Mouse (Mus musculus) midbrain, postnatal 0 days (tissue): ENCODE measurements around the gene Gm3099. TPM values are rescaled to one million over a fixed set of nuclear protein-coding genes. Genes with fewer than 3 reads are reported as not detected.
"Not testable (repeated sequence)": the region's sequence is repeated elsewhere in the genome, so short reads cannot be mapped to it uniquely, and the experiment has no call there.

Source experiments
- ATAC-seq: fragments of 200-750 bp; cut with Nextera tagmentation; 2 replicates; pipeline ENCODE4 v1.8.0; 2017; ENCODE audit warnings: moderate number of reproducible peaks, mild to moderate bottlenecking, moderate TSS enrichment, moderate library complexity; ENCODE audit not compliant: low FRiP score
- DNase-seq: peaks from one replicate; pipeline ENCODE4 v3.0.0-alpha.2; 2015; ENCODE audit warnings: low spot score
- H3K27ac ChIP-seq: fragments of 300-500 bp; sonication (generic); 2 replicates; pipeline ENCODE4 v1.5.1; 2014; ENCODE audit warnings: low read depth, mild to moderate bottlenecking, low read length, mixed read lengths
- H3K27me3 ChIP-seq: fragments of 300-500 bp; sonication (generic); 2 replicates; pipeline ENCODE4 v1.6.1; 2014; ENCODE audit warnings: low read length, control low read depth, mixed read lengths; ENCODE audit not compliant: insufficient read depth
- H3K36me3 ChIP-seq: fragments of 300-500 bp; sonication (generic); 2 replicates; pipeline ENCODE4 v1.6.1; 2014; ENCODE audit warnings: low read length, control low read depth, mixed read lengths; ENCODE audit not compliant: insufficient read depth
- H3K4me1 ChIP-seq: fragments of 300-500 bp; sonication (generic); 2 replicates; pipeline ENCODE4 v1.6.1; 2014; ENCODE audit warnings: mild to moderate bottlenecking, control low read depth, antibody characterized with exemption, low read length, mixed read lengths; ENCODE audit not compliant: insufficient read depth
- H3K4me2 ChIP-seq: fragments of 300-500 bp; sonication (generic); 2 replicates; pipeline ENCODE4 v1.6.1; 2014; ENCODE audit warnings: low read depth, mild to moderate bottlenecking, low read length, mixed read lengths; ENCODE audit not compliant: poor library complexity, severe bottlenecking
- H3K4me3 ChIP-seq: fragments of 300-500 bp; sonication (generic); 2 replicates; pipeline ENCODE4 v1.5.1; 2014; ENCODE audit warnings: low read depth, mild to moderate bottlenecking, low read length, moderate library complexity
- H3K9ac ChIP-seq: fragments of 300-500 bp; sonication (generic); replicated peaks from 2 replicates; pipeline ENCODE4 v1.6.1; 2014; ENCODE audit warnings: mild to moderate bottlenecking, low read length, moderate library complexity, mixed read lengths; ENCODE audit not compliant: poor library complexity, severe bottlenecking
- H3K9me3 ChIP-seq: fragments of 300-500 bp; sonication (generic); 2 replicates; pipeline ENCODE4 v1.6.1; 2016; ENCODE audit warnings: low read length, control low read depth
- WGBS: fragments of 180-500 bp; shearing (Covaris S2); extraction: QIAGEN DNeasy Blood & Tissue Kit; methylation state at CpG from one replicate; pipeline ENCODE4 v1.1.7; 2014; 5-methylcytosine and 5-hydroxymethylcytosine counted together
- polyA plus RNA-seq: library from polyadenylated mRNA; unstranded; fragments of >200 nt; fragmentation: Nextera tagmentation; extraction: Ambion mirVana; gene quantifications from 2 replicates; pipeline ENCODE4 v1.2.1, GENCODE M21; 2015
- total RNA-seq: library from RNA; depleted of rRNA; stranded (reverse); fragments of >200 nt; gene quantifications from 2 replicates; pipeline ENCODE4 v1.2.3, GENCODE M21; 2014; rRNA removed

Gm3099 gene
- total RNA-seq = not detected in 2 replicates
- polyA plus RNA-seq = not detected in 2 replicates

DNA sequence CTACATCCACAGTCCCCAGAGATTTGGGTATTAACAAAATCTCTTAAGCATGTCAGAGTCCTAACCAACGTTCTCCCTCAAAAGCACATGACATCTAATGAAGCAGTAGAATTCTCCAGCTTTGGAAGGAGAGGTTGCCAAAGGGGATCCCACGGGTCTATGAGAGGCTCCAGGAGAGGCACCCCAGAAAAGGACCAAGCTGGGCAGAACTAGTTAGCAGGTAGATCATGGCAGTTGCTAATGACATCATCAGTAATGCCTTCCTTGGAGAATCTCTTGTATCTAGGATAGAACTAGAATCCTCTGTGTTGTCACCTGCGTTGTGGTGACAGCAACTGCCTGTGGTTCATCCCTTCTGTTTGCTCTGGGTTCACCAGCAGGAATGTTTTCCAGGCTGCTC is at the start of gene Gm3099:
Gene Gm3099, plus strand, starts transcription at position 301 of the 400 bp plus-strand sequence.
- H3K36me3 ChIP-seq, ATAC-seq, H3K4me3 ChIP-seq, H3K9ac ChIP-seq, H3K27ac ChIP-seq, H3K9me3 ChIP-seq, H3K4me2 ChIP-seq, H3K4me1 ChIP-seq, DNase-seq, H3K27me3 ChIP-seq: not testable (repeated sequence)
- 77% methylated on average over 1 of the region's 3 CpGs for WGBS

DNA sequence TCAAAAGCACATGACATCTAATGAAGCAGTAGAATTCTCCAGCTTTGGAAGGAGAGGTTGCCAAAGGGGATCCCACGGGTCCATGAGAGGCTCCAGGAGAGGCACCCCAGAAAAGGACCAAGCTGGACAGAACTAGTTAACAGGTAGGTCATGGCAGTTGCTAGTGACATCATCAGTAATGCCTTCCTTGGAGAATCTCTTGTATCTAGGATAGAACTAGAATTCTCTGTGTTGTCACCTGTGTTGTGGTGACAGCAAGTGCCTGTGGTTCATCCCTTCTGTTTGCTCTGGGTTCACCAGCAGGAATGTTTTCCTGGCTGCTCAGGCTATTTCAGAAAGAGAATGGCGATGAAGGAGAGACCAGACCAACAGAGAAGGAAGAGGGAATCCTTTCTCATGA is 34.9 kb upstream of the Gm3099 start, which contains the start of gene Gm3095:
Gene Gm3095, plus strand, starts transcription at position 301 of the 400 bp plus-strand sequence.
- not testable (repeated sequence) for H3K4me1 ChIP-seq, H3K27ac ChIP-seq, H3K36me3 ChIP-seq, H3K4me2 ChIP-seq, DNase-seq, H3K9ac ChIP-seq, ATAC-seq, H3K27me3 ChIP-seq, H3K4me3 ChIP-seq, H3K9me3 ChIP-seq
- WGBS = no CpG with 5 or more reads among the region's 2 CpGs

DNA sequence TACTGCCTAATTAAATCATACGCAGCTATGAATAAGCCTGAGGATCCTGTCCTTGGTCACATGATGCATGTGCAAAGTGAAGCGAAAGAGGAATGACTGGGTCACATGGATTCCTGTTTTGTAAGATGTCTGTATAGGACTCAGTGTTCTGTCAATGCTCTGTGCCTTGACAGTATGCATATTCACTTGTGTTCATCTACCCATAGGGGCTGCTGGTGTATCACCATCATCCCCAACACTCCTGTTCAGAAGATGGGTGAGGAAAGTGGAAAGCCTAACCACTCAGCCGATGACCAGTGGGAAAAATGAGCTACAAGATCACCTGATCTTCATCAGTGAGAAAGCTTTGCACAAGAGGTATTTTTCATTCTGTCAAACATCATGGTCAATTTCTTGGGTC is 25.4 kb downstream of the Gm3099 start, which contains the start of gene Gm5796:
Gene Gm5796, plus strand, starts transcription at position 301 of the 400 bp plus-strand sequence.
- DNase-seq, H3K9ac ChIP-seq, H3K4me1 ChIP-seq: not testable (repeated sequence)

More for the DNA sequence above, 25.4 kb downstream of the Gm3099 start, which contains the start of gene Gm5796:
- H3K27ac ChIP-seq, H3K4me3 ChIP-seq, H3K9me3 ChIP-seq, H3K27me3 ChIP-seq, H3K4me2 ChIP-seq, H3K36me3 ChIP-seq, ATAC-seq: not testable (repeated sequence)
- 100% methylated on average over 1 of the region's 3 CpGs for WGBS

Other genes starting within 250 kb of the Gm3099 start
- 5.3 and 6.8 TPM in 2 replicates for gene Gm3002, start 188.3 kb upstream of the Gm3099 start, total RNA-seq
- gene Gm3002, start 188.3 kb upstream of the Gm3099 start, polyA plus RNA-seq = 4.4 and 6.3 TPM in 2 replicates
- gene Gm3033, start 152.1 kb upstream of the Gm3099 start, total RNA-seq = not detected in 2 replicates
- 0.29 TPM in 1 of 2 replicates, not detected in the other for gene Gm3033, start 152.1 kb upstream of the Gm3099 start, polyA plus RNA-seq
- gene Gm2916, start 114.2 kb upstream of the Gm3099 start, total RNA-seq = not detected in 2 replicates
- not detected in 2 replicates for gene Gm2916, start 114.2 kb upstream of the Gm3099 start, polyA plus RNA-seq
- gene Gm3029, start 66.6 kb upstream of the Gm3099 start, total RNA-seq = not detected in 2 replicates
- not detected in 2 replicates for gene Gm3029, start 66.6 kb upstream of the Gm3099 start, polyA plus RNA-seq
- gene Gm3095, start 34.8 kb upstream of the Gm3099 start, total RNA-seq = 2.2 and 4.5 TPM in 2 replicates
- gene Gm3095, start 34.8 kb upstream of the Gm3099 start, polyA plus RNA-seq = 1.9 and 2.0 TPM in 2 replicates
- 3.7 and 8.2 TPM in 2 replicates for gene Gm5796, start 25.5 kb downstream of the Gm3099 start, total RNA-seq
- 4.2 and 4.9 TPM in 2 replicates for gene Gm5796, start 25.5 kb downstream of the Gm3099 start, polyA plus RNA-seq
- not detected in 2 replicates for gene Gm3115, start 85.7 kb downstream of the Gm3099 start, total RNA-seq
- 0.09 TPM in 1 of 2 replicates, not detected in the other for gene Gm3115, start 85.7 kb downstream of the Gm3099 start, polyA plus RNA-seq
- gene Gm8108, start 112.1 kb downstream of the Gm3099 start, total RNA-seq = 0.60 and 1.6 TPM in 2 replicates
- gene Gm8108, start 112.1 kb downstream of the Gm3099 start, polyA plus RNA-seq = 5.4 TPM in 2 replicates
- not detected in 2 replicates for gene Gm3127, start 166.6 kb downstream of the Gm3099 start, total RNA-seq
- not detected in 2 replicates for gene Gm3127, start 166.6 kb downstream of the Gm3099 start, polyA plus RNA-seq
- 7.2 and 10.0 TPM in 2 replicates for gene Gm2974, start 184.2 kb downstream of the Gm3099 start, total RNA-seq
- 8.7 and 12.0 TPM in 2 replicates for gene Gm2974, start 184.2 kb downstream of the Gm3099 start, polyA plus RNA-seq